Mouse (Mus musculus): ENCODE measurements around the gene Smyd4.

Smyd4 gene

DNA sequence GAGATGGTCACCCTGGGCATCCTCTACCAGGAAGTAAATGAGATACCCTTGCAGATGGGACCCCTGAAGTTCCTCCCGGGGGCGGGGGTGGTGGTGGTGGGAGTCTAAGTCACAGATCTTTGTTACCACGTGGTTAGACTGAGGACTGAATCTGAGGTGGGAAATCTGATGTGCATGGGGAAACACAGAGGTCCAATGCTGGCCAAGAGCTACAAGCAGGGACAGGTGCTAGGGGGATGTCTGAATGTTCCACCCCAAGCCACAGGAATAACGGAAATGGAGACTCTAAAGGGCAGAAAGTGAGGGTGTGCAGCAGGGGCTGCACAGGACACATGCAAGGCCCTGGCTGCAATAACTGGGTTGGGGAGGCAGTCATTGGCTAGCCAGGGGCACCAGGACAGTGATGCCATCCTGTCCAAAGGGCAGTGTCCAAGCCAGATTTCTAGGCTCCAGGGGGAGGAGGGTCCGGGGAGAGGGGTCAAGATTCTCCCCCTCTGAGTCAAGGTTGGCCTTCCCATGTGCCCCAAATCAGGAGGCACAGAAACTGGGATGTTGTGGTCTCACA lies 72.7 kb downstream of the Smyd4 start:
- DNase-seq (ENCODE audit: low spot score) = no peak

DNA sequence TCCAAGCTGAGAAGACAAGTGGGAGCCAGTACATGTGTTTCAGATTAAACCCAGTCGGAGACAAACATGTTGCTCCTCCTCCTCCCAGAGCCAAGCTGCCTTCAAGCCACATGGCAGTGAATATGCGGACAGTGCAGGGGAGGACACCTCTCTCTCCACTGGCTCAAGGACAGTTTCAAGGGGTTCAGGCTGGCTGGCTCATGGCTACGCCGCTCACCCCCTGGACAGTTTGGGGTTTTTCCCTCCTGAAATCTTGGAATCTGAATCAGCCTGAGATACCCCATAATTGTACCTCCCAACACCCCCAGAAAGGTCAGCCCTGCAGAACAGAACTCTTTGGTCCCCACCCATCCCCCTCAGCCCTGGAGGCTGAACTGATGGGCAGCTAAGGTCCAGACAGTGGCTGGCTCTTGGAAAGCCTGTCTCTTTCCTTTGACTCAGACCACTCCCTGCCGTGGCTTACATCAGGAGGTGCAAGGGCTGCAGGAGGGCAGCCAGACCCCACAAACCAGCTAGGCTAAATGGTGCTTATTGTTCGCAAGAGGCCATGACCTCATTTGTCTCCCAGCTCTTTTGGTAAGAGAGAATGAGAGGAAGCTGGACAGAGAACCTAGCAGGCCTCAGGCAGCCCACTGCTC lies 73.3 kb downstream of the Smyd4 start:
- no peak for DNase-seq (ENCODE audit: low spot score)

DNA sequence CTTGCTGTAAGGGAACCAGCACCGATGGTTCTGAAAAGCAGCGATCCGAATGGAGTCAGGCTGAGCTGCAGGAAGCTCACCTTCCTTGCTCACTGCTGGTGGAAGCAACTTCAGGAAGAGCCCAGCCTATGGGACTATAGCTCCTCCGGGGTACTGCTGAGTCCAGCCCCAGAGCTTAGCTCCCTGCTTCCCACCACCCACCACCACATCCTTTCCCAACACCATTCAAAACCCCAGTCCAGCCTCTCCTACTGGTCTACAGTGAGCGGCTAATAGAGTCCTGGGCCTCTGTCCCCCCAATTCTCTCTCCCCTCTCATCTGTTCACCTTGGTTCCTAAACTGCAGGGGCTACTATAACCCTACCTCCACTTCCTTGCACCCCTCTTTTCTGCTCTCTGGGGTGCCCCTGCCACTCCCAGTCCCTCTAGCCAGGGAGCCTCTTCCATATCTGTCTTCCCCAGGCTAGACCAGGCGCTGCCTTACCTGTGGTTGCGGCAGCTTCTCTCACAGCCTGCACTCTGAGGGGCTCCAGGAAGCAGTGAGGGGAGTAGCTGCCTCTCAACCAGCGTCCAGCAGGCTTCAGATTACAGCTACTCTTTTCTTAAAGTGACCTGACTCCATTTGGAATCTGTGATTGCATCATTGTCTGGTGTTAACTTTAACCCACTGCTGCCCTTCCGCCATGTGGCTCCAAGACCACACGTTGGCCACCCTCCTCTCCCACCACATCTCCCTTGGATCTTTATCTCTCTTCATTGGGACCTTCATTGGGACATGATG lies 74.0 kb downstream of the Smyd4 start, which contains the start of gene Serpinf1:
Gene Serpinf1 (minus strand): TSS at position 689 of the 780 bp plus-strand sequence.
- no peak for DNase-seq (ENCODE audit: low spot score)

DNA sequence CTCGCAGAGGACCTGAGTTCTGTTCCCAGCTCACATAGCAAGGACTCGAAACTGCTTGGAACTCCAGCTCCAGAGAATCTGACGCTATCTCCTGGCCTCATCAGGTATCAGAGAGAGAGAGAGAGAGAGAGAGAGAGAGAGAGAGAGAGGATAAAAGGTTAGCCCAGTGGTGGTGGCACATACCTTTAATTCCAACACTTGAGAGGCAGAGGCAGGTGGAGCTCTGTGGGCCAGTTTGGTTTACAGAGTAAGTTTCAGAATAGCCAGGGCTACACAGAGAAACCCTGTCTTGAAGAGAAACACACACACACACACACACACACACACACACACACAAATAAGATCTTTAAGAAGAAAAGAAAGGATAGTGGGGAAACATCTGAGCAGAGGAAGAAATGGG lies 74.9 kb downstream of the Smyd4 start:
- DNase-seq (ENCODE audit: low spot score) = no peak

DNA sequence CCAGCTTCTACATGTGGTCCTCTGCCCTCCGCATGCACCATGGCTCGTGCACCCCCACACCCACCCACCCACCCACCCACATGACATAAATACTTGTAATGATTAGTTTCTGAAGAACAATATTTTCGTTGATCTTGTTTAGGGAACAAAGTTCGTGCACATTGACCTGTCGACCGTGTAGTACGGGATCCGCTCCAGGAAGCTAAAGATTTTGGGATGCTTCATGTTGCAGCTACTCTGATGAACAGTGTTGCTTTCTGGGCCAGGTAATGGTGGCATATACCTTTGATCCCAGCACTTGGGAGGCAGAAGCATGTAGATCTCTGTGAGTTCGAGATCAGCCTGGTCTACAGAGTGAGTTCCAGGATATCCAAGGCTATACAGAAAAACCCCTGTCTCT lies 75.8 kb downstream of the Smyd4 start:
- DNase-seq (ENCODE audit: low spot score) = no peak

DNA sequence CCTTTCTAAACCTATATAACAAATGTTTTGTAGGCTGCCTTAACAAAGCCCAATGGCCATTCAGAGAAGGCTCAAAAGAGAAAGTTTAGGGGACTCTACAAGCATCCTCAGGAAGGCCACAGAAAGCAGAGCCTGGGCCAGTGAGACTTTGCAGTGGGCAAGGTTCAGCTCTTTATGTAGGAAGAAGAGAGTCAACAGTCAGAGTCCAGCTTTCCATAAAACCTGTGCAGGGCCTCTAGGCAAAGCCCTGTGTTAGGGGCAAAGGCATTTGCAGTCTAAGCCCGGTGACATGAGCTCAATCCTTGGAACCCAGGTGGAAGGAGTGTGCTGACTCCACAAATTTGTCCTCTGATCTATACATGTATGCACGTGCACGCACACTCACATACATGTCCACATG lies 76.2 kb downstream of the Smyd4 start:
- DNase-seq (ENCODE audit: low spot score) = no peak

DNA sequence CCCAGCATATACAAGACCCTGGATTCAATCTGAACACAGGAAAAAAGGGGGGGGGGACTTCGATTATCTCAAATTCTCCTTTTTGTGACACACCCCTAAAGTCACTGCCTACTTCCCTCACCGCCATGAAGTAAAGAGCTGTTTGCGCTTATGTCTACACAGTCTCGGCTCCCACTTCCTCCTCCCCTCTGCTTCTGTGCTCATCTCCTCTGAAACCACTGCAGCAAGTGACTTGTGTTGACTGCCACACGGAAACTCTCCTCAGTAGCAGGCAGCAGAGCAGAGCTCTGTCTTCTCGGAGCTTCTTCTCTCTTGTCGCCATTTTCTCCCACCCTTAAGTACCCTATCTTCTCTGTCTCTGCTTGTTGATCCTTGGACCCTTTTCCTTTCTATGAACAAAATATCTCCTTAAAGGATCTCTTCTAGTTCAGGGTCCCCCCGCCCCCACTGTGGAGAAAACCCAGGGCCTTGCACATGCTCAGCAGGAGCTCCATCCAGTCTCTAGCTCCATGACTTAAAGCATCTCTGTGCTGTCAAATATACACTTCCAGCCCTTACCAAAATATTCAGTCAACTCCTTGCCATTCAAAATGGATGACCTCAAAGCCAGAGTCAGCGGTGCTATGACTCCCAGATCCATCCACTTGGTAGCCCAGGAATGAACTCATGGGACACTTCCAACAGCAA lies 80.9 kb downstream of the Smyd4 start:
- DNase-seq (ENCODE audit: low spot score) = peak; percentile 56

DNA sequence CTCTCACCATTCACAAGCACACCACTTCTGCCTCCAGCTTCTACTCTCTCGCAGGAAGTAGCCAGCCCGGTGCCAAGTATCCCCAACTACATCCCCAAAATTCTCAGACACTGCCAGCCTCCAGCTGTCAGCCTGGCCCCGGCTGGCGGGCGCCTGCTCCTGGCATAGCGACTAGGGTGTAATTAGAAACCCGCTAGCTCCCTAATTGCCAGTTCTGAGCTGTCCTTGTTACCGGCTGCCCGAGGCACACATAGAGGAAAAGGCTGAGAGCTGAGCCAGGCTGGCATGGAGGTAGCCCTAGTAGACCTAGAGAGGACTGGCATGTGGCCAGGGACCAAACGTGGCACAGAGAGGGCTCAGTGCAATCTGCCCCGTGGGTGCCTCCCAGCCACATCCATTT lies 83.1 kb downstream of the Smyd4 start:
- no peak for DNase-seq (ENCODE audit: low spot score)

DNA sequence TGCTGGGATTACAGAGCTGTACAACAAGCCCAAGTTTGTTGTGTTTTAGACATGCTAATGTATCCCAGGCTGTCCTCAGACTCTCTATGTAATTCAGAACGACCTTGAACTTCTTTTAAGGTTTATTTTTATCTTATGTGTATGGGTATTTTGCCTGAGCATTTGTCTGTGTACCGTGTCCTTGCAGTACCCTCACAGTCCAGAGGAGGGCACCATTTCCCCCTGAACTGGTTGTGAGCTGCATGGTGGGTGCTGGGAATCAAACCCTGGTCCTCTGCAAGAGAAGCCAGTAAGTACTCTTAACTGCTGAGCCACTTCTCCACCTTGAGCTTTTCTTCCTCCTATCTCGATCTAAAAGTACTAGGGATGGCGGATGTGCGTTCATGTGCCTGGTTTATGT lies 85.9 kb downstream of the Smyd4 start:
- no peak for DNase-seq (ENCODE audit: low spot score)

DNA sequence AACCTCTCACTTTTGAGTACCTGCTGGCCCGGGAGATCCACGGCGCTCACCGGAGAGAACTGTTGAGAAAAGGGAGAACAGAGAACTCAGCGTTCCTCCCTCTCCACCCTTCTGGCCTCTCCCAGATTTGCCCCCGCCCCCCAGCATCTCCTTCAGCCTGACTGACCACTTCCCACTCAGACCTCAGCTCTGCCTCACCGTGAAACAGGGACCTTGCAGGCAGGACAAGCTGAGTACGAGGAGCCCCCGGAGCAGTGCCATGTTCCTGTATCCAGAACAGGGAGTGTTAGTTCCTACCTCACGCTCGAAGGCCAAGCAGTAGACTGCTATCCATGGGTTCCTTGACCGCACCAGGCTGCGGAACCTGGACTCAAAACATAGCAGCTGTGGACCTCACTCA lies 90.0 kb downstream of the Smyd4 start:
- DNase-seq (ENCODE audit: low spot score) = no peak

DNA sequence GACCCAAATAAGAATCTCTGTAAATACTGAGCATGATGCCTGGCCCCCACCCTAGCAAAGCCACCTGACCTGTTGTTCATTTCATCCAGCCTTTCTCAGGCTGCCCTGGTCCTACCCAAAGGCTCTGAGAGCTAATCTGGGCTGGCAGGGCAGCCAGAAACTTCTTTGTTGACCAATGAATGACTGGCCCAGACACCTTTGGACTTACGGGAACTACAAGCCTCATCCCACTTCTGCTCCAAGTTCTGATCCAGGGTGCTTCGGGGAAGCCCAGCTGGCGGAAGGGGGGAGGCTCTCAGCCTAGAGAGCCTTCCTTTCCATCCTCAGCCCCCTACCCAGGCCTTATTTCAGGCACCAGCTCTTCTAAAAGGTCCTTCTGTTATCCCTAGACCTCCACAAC lies 90.6 kb downstream of the Smyd4 start:
- no peak for DNase-seq (ENCODE audit: low spot score)

DNA sequence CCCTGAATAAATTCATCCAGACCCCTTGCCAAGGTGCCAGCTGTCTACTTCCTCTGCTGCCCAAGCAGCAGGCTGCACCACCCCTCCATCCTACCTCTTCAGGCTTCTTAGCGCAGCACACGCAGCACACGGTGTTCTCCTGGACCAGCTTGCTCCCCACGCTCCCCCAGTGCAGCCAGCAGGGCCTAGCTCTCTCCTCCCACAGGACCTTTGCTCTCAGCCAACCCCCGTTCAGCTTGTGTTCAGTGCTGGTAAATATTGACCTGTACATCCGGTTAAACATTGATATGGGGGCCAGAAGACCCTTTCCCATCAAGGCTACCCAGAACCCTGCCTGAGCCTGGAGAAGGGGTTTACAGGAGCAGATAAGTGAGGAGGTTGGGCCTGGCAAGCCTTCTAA lies 91.1 kb downstream of the Smyd4 start, which contains the start of gene Serpinf2:
Gene Serpinf2 (minus strand): TSS at position 229 of the 400 bp plus-strand sequence.
- no peak for DNase-seq (ENCODE audit: low spot score)

DNA sequence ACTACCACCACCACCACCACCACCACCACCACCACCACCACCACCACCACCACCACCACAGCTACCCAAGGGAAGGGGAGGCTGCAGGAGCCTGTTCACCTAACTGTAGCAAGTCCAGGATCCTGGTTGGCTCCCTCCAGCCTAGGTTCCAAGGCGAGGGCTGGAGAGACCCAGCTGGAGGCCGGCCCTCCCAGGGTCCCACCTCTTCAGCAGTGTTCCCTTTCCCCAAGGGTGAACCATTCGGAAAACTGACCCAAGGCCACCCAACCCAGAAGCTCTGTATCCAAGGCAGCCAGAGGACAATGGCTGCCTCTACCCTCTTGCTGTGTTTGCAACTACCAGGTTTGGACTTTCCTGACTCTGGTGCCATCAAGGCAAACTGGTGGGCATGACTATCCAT lies 91.7 kb downstream of the Smyd4 start:
- DNase-seq (ENCODE audit: low spot score) = no peak

DNA sequence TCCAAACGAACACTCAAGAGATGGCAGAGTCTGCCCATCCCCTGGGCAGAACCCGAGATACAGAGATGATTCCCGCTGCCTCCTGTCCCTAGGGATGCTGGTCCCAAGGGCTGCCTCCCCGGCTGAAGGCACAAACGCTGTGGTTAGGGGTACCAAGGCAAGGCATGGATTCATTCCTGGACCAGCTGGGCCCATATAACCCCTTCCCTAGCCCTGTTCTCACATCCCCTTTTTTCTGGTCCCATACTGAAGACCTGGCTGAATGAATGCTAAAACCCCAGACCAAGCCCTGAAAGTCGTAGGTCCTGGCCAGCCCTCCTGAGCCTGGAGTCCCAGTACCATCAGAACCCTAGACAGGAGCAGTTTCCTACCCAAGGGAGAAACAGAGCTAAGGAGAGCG lies 92.8 kb downstream of the Smyd4 start:
- DNase-seq (ENCODE audit: low spot score) = no peak

DNA sequence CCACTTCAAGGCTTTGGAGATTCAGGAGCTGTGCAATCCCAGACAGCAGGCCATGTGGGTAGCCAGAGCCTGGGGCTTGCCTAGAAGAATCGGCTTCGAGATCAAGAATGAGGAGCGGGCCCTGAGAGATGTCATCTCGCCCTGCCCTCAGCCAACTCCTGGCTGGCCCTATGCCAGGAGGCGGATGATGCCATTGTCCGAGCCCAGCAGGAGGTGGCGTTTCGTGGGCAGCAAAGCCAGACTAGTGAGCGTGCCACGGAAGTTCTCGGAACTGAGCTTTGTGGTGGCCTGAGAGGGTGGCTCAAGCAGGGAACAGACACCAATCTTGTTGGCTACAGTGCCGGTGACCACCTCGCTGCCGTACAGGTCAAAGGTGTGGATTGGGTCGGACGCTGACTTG lies 93.4 kb downstream of the Smyd4 start:
- no peak for DNase-seq (ENCODE audit: low spot score)

DNA sequence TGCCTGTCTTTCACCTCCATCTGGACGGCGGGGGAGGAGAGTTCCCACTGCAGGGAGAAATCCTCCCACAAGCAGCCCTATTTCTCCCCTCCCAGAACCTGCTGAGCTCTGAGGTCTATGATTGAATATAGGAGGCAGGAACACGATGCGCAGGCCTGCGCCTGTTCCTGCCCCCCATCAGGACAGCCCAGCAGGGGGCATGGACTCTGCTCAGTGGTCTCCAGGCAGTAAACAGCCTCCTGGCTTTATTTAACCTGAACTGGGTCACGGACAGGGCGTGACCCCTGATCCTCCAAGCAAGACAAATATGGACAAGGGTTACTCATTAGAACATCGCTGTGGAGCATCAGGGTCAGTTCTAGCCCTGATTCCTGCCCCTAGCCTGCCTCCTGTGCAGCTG lies 95.5 kb downstream of the Smyd4 start:
- no peak for DNase-seq (ENCODE audit: low spot score)

DNA sequence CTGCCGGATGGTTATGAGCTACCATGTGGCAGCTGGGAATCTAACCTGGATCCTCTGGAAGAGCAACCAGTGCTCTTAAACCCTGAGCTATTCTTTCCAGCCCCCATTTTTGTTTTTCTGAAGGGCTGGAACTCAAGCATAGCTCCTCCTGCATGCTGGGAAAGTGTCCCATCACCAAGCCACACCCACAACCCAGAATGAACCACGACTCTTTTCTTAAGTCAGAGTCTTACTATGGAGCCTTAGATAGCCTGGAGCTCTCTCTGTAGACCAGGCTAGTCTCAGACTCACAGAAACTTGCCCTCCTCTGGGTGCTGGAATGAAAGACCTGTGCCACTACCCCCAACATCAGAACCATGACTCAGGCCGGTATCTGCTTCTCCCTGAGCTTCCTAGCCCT lies 100.3 kb downstream of the Smyd4 start:
- DNase-seq (ENCODE audit: low spot score) = no peak

DNA sequence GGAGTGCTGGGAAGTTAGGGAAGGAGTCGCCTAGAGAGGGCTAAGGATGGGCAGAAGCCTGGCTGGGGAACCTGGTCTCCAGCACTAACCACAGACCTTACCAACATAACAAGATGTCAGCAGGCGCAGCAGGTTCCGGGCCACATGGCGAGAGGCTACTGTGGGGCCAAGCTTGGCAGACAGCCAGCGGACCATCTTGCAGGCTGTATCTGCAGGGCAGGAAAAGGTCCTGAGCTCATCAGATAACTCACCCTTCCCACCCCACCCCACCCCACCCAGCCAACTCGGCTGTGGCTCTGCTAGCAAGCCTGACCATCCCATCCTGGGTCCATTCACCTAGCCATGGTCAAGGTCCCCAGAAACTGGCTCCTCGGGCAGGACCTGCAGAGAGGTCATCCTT lies 101.5 kb downstream of the Smyd4 start:
- no peak for DNase-seq (ENCODE audit: low spot score)

DNA sequence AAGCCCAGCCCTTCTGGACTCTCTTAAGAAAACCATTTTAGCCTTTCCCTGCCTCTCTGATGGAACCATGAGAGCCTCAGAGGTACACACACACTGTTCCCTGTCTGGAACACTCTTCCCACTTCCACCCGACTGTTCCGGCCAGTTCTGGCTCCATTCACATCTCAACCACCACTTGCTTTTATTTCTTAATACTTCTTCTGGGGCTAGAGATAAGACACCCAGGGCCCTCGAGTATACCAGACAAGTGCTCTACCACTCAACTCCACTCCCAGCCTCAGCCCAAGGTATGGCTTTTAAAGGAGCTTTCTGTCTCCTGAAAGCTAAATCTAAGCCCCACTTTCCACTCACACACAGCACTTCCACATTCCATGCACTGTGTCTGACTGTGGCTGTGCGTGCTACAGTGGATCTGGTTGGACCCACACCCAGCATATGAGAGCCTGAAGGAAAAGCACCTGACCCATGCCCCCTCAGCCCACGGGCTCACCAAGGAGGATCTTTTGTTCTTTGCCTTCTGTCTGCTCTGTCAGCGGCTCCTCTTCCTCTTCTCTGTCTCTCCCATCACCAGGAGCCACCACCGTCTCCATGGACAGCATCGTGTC lies 102.2 kb downstream of the Smyd4 start:
- DNase-seq (ENCODE audit: low spot score) = peak; percentile 49

DNA sequence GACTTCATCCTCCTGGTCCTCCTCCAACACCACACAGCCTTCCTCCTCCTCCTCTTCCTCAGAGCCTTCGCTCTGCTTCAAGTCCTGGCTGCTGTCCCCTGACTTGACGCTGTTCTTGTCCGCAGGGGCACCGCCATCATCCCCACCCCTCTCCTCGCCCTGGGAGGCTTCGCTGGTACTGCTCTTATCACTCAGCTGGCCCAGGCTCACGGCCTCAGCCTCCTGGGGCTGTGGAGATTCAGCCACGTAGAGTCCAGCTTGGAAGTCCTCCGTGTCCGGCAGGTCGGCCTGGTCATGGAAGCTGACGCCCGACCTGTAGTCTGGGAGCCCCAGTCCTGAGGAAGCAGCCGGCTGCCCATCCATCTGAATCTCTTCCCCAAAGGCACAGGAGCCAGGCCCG lies 102.7 kb downstream of the Smyd4 start:
- no peak for DNase-seq (ENCODE audit: low spot score)

DNA sequence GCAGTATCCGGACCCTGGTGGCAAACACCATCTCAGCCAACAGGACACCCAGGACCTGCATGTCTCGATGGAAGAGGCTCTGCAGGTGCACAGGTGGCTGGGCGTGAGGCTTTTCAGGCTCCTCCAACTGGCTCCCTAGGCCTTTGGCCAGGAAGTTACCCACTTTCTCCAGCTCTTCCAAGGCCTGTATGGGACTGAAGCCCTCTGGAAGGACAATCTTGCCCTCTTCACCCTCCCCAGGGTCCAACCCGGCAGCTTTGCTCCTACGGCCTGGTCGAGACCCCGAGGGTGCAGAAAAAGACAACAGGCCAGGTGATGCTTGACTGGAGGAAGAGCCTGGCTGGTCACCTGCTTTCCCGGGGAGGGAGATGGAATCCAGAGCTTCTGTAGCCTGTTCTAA lies 103.8 kb downstream of the Smyd4 start:
- no peak for DNase-seq (ENCODE audit: low spot score)

DNA sequence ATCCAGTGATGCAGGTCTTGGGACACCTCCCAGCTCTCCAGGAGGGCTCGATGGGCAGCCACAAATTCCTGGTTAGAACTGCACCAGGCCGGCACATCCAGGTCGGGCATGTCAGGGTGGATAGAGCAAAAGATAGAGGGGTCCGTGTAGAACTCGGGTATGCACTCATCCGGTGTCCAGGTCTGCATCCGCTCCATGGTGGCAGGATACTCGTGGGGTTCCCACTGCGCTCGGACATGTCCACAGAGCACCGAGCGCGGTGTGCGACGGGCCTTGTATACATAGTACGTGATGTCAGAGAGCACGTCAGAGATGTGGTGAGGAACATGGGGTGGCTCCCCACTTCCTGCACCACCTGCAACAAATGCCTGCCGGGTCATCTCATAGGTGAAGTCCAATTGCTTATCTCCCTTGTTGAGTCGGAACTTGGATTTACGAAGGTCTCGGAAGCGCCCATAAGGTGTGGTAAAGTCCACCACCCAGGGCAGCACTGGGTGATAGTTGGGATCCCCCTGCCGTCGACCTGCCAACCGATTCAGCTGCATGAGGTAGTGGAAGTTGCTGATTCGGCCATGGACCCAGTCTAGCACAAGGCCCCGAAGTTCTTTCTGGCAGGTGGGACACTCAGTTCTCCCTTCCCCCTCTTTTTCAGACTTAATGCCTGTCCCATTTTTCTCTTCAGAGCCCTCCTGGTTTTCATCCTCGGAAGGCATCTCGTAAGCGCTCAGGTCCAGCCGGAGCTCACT lies 104.8 kb downstream of the Smyd4 start:
- no peak for DNase-seq (ENCODE audit: low spot score)
